8 mouse cellular contexts compared by ENCODE assay signal in the genomic region with DNA sequence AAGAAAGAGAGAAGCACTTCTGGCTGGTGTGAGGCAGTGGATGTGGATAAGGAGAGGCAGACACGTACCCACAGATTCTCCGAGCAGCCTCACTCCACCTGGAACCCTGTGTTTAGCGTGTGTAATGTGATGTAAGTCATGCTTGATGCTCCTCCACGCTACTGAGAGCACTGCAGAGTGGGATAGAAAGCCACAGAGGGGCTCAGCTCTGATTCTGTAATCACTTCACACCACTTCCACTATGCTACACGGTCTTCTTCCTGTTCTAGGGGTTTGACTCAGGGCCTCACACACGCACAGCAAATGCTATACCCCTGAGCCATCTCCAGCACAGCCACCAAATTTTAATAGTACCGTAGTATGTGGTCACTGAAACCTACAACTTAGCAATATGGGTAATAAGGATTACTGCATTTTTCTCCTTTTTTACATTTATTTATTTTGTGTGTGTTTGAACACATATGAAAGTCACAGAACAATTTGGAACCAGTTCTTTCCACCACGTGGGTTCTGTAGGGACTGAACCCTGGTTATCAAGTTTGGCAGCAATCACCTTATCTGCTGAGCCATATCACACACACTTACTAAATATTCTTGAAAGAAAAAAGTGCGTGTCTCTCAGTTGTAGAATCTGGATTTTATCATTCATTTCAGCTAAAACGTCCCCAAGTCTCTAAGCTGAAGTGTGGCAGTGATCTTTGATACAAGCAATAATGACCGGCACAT. TPM values are rescaled to one million over a fixed set of nuclear protein-coding genes. Genes with fewer than 3 reads are reported as not detected.
DNase-seq lines count a peak whose midpoint lies in the region; ATAC-seq and TF ChIP-seq lines count a peak whose summit lies in the region.

No protein-coding gene starts in this region.

- H3K27me3 ChIP-seq in heart, adult 2 months (ENCODE audit: control insufficient read depth, insufficient read depth, low read length): no peaks in the 10 kb centered on the region
- H3K27me3 ChIP-seq in lung, embryonic 16.5 days (ENCODE audit: control insufficient read depth, insufficient read depth, low read depth, low read length): no peaks in the 10 kb centered on the region
- H3K27me3 ChIP-seq in neural tube, embryonic 15.5 days (replicated peaks): no peaks in the 10 kb centered on the region

- intact Hi-C loops in heart, adult 2 months (cut with DNase I): loop anchor here (5.0 kb wide), 1 partner anchor 140 kb away; a partner anchor contains a TSS
- intact Hi-C loops in heart, postnatal 10 days (cut with DNase I): no loop called here

- H3K4me3 ChIP-seq in heart, adult 2 months: peak overlapping the region; percentile 41
- H3K4me3 ChIP-seq in lung, embryonic 16.5 days (ENCODE audit: low read length): no peak overlapping the region
- no peak overlapping the region for H3K4me3 ChIP-seq in neural tube, embryonic 15.5 days (replicated peaks)

- H3K9me3 ChIP-seq in lung, embryonic 16.5 days (ENCODE audit: control insufficient read depth, low read length): no peaks in the 10 kb centered on the region
- no peaks in the 10 kb centered on the region for H3K9me3 ChIP-seq in neural tube, embryonic 15.5 days (replicated peaks)

- H3K9ac ChIP-seq in heart, adult 2 months (ENCODE audit: low read depth, low read length): peak overlapping the region; percentile 51
- peak overlapping the region; percentile 24 for H3K9ac ChIP-seq in lung, embryonic 16.5 days (ENCODE audit: low read length)
- no peak overlapping the region for H3K9ac ChIP-seq in neural tube, embryonic 15.5 days (replicated peaks)

- H3K36me3 ChIP-seq in heart, adult 2 months (ENCODE audit: control insufficient read depth, insufficient read depth, low read length): peaks cover 6% of the 10 kb centered on the region
- no peaks in the 10 kb centered on the region for H3K36me3 ChIP-seq in lung, embryonic 16.5 days (ENCODE audit: control insufficient read depth, insufficient read depth, low read length)
- no peaks in the 10 kb centered on the region for H3K36me3 ChIP-seq in neural tube, embryonic 15.5 days

- peak overlapping the region; percentile 35 for H3K4me2 ChIP-seq in lung, embryonic 16.5 days (ENCODE audit: low read depth, low read length)
- H3K4me2 ChIP-seq in neural tube, embryonic 15.5 days: no peak overlapping the region

- peaks cover 42% of the 10 kb centered on the region for H3K4me1 ChIP-seq in heart, adult 2 months (ENCODE audit: control insufficient read depth, insufficient read depth, low read length)
- H3K4me1 ChIP-seq in lung, embryonic 16.5 days (replicated peaks; ENCODE audit: control insufficient read depth, insufficient read depth, low read length): peaks cover 41% of the 10 kb centered on the region
- peaks cover 31% of the 10 kb centered on the region for H3K4me1 ChIP-seq in neural tube, embryonic 15.5 days

- no peak for TF ChIP-seq CTCF in heart, adult 2 months (IDR thresholded peaks at IDR 0.05)

- no peak for TF ChIP-seq EP300 in heart, adult 2 months (IDR thresholded peaks at IDR 0.05; ENCODE audit: insufficient read depth, low read depth, low read length)

- TF ChIP-seq POLR2A in heart, adult 2 months (IDR thresholded peaks at IDR 0.05; ENCODE audit: insufficient read depth, low read depth, low read length): no peak

- H3K79me2 ChIP-seq in heart, adult 2 months (replicated peaks; ENCODE audit: control insufficient read depth, insufficient read depth, low read length): no peaks in the 10 kb centered on the region

- WGBS in heart, adult 2 months: 36% methylated on average over 11 of the region's 11 CpGs
- 51% methylated on average over 11 of the region's 11 CpGs for WGBS in lung, embryonic 16.5 days
- WGBS in neural tube, embryonic 15.5 days: 88% methylated on average over 11 of the region's 11 CpGs

- DNase-seq in heart, adult 2 months: no peak
- DNase-seq in heart, postnatal 10 days: no peak
- DNase-seq in lung, adult 18-20 months: no peak
- no peak for DNase-seq in frontal cortex, adult 2 months (ENCODE audit: extremely low spot score in 1 of 2, low spot score in 1 of 2)
- DNase-seq in adrenal gland, postnatal 4 days (ENCODE audit: low spot score in 2 of 2): no peak

- peak overlapping the region; percentile 94 for H3K27ac ChIP-seq in heart, adult 2 months
- peak overlapping the region; percentile 13 for H3K27ac ChIP-seq in lung, embryonic 16.5 days (ENCODE audit: low read length)
- H3K27ac ChIP-seq in neural tube, embryonic 15.5 days (replicated peaks): peak overlapping the region; percentile 38; the same call in 1 of the 2 replicates

- ATAC-seq in lung, embryonic 16.5 days (ENCODE audit: low read depth): no peak
- ATAC-seq in inflammation-experienced regulatory T-cells, adult 6 months: peak; percentile 75
- ATAC-seq in neural tube, embryonic 15.5 days (ENCODE audit: low FRiP score): no peak

RNA-seq across cellular contexts. Expression of a gene that starts 15.1 kb away (rescaled TPM):
- 10 to 100 TPM; 10.4 to 12.4 TPM for total RNA-seq in heart, adult 2 months (2021)
- polyA plus RNA-seq in heart, adult 2 months (2012; rRNA removed): 10.3 and 12.3 TPM in 2 replicates
- total RNA-seq in heart, postnatal 10 days (2021): 10 to 100 TPM; 15.0 to 16.1 TPM
- 18.5 and 22.2 TPM in 2 replicates for polyA plus RNA-seq in lung, embryonic 16.5 days (2015; fragmentation: Nextera tagmentation; extraction: Ambion mirVana)
- 10 to 100 TPM; 20.4 to 24.7 (median 20.9) TPM for polyA plus RNA-seq in inflammation-experienced regulatory T-cells, adult 6 months (2017; shearing (Covaris generic))
- 13.0 and 15.8 TPM in 2 replicates for polyA plus RNA-seq in neural tube, embryonic 15.5 days (2015; fragmentation: Nextera tagmentation; extraction: Ambion mirVana)
- 11.5 and 12.1 TPM in 2 replicates for polyA plus RNA-seq in frontal cortex, adult 2 months (2012; rRNA removed)
- total RNA-seq in adrenal gland, postnatal 4 days (2021): 10 to 100 TPM; 23.3 to 26.0 TPM

RNA-seq across cellular contexts. Expression of a gene that starts 23.9 kb away (rescaled TPM):
- 10 to 100 TPM; 12.9 to 13.0 TPM for total RNA-seq in heart, adult 2 months (2021)
- 21.3 and 22.0 TPM in 2 replicates for polyA plus RNA-seq in heart, adult 2 months (2012; rRNA removed)
- 10 to 100 TPM; 11.8 to 12.8 TPM for total RNA-seq in heart, postnatal 10 days (2021)
- polyA plus RNA-seq in lung, embryonic 16.5 days (2015; fragmentation: Nextera tagmentation; extraction: Ambion mirVana): 28.1 and 35.4 TPM in 2 replicates
- polyA plus RNA-seq in inflammation-experienced regulatory T-cells, adult 6 months (2017; shearing (Covaris generic)): 10 to 100 TPM; 19.0 to 35.1 (median 30.7) TPM
- 30.8 and 35.8 TPM in 2 replicates for polyA plus RNA-seq in neural tube, embryonic 15.5 days (2015; fragmentation: Nextera tagmentation; extraction: Ambion mirVana)
- polyA plus RNA-seq in frontal cortex, adult 2 months (2012; rRNA removed): 34.9 and 35.9 TPM in 2 replicates
- 10 to 100 TPM; 27.5 to 35.0 TPM for total RNA-seq in adrenal gland, postnatal 4 days (2021)

RNA-seq across cellular contexts. Expression of a gene that starts 39.8 kb away (rescaled TPM):
- total RNA-seq in heart, adult 2 months (2021): 1 to 10 TPM in 1 of 2 experiments, under 1 TPM in 1; 0.93 to 2.1 TPM
- polyA plus RNA-seq in heart, adult 2 months (2012; rRNA removed): 0.70 and 2.5 TPM in 2 replicates
- under 1 TPM; 0.47 to 0.74 TPM for total RNA-seq in heart, postnatal 10 days (2021)
- 50.5 and 60.2 TPM in 2 replicates for polyA plus RNA-seq in lung, embryonic 16.5 days (2015; fragmentation: Nextera tagmentation; extraction: Ambion mirVana)
- under 1 TPM; 0.21 to 0.62 (median 0.40) TPM for polyA plus RNA-seq in inflammation-experienced regulatory T-cells, adult 6 months (2017; shearing (Covaris generic))
- polyA plus RNA-seq in neural tube, embryonic 15.5 days (2015; fragmentation: Nextera tagmentation; extraction: Ambion mirVana): 0.47 and 5.2 TPM in 2 replicates
- not detected in 2 replicates for polyA plus RNA-seq in frontal cortex, adult 2 months (2012; rRNA removed)
- 1 to 10 TPM in 1 of 2 experiments, under 1 TPM in 1; 0.28 to 7.8 TPM for total RNA-seq in adrenal gland, postnatal 4 days (2021)

RNA-seq across cellular contexts. Expression of a gene that starts 45.5 kb away (rescaled TPM):
- total RNA-seq in heart, adult 2 months (2021): under 1 TPM; 0.11 to 0.21 TPM
- 0.21 and 0.23 TPM in 2 replicates for polyA plus RNA-seq in heart, adult 2 months (2012; rRNA removed)
- total RNA-seq in heart, postnatal 10 days (2021): under 1 TPM; 0.12 to 0.15 TPM
- polyA plus RNA-seq in lung, embryonic 16.5 days (2015; fragmentation: Nextera tagmentation; extraction: Ambion mirVana): 0.59 and 0.62 TPM in 2 replicates
- 1 to 10 TPM in 1 of 3 experiments, under 1 TPM in 1, not detected in 1; 0.19 to 2.7 TPM for polyA plus RNA-seq in inflammation-experienced regulatory T-cells, adult 6 months (2017; shearing (Covaris generic))
- 0.23 and 0.52 TPM in 2 replicates for polyA plus RNA-seq in neural tube, embryonic 15.5 days (2015; fragmentation: Nextera tagmentation; extraction: Ambion mirVana)
- polyA plus RNA-seq in frontal cortex, adult 2 months (2012; rRNA removed): 0.50 and 0.62 TPM in 2 replicates
- total RNA-seq in adrenal gland, postnatal 4 days (2021): under 1 TPM; 0.42 TPM

RNA-seq across cellular contexts. Expression of a gene that starts 51.4 kb away (rescaled TPM):
- total RNA-seq in heart, adult 2 months (2021): 10 to 100 TPM; 17.4 to 25.2 TPM
- polyA plus RNA-seq in heart, adult 2 months (2012; rRNA removed): 13.8 and 17.5 TPM in 2 replicates
- 10 to 100 TPM; 28.0 to 30.8 TPM for total RNA-seq in heart, postnatal 10 days (2021)
- 67.5 and 70.6 TPM in 2 replicates for polyA plus RNA-seq in lung, embryonic 16.5 days (2015; fragmentation: Nextera tagmentation; extraction: Ambion mirVana)
- polyA plus RNA-seq in inflammation-experienced regulatory T-cells, adult 6 months (2017; shearing (Covaris generic)): 100 to 1,000 TPM in 1 of 3 experiments, 10 to 100 TPM in 2; 93.2 to 124 (median 96.9) TPM
- 82.4 and 85.7 TPM in 2 replicates for polyA plus RNA-seq in neural tube, embryonic 15.5 days (2015; fragmentation: Nextera tagmentation; extraction: Ambion mirVana)
- polyA plus RNA-seq in frontal cortex, adult 2 months (2012; rRNA removed): 37.8 and 45.8 TPM in 2 replicates
- 10 to 100 TPM; 71.6 to 74.7 TPM for total RNA-seq in adrenal gland, postnatal 4 days (2021)

Comparison
In these comparisons a context has a peak if more than half of its experiments do, and no peak if none do; other contexts are left out.
1. H3K27ac ChIP-seq: peak in every context shown above with its lines; median percentile 94 in heart, adult 2 months; 38 in neural tube, embryonic 15.5 days; 13 in lung, embryonic 16.5 days.